Mouse (Mus musculus): Measurements from ENCODE around the gene Myt1l. TPM values are rescaled to one million over a fixed set of nuclear protein-coding genes. Genes with fewer than 3 reads are reported as not detected.

Myt1l gene
- polyA plus RNA-seq, 1 experiment from 2014 or later: 96.6 TPM

DNA sequence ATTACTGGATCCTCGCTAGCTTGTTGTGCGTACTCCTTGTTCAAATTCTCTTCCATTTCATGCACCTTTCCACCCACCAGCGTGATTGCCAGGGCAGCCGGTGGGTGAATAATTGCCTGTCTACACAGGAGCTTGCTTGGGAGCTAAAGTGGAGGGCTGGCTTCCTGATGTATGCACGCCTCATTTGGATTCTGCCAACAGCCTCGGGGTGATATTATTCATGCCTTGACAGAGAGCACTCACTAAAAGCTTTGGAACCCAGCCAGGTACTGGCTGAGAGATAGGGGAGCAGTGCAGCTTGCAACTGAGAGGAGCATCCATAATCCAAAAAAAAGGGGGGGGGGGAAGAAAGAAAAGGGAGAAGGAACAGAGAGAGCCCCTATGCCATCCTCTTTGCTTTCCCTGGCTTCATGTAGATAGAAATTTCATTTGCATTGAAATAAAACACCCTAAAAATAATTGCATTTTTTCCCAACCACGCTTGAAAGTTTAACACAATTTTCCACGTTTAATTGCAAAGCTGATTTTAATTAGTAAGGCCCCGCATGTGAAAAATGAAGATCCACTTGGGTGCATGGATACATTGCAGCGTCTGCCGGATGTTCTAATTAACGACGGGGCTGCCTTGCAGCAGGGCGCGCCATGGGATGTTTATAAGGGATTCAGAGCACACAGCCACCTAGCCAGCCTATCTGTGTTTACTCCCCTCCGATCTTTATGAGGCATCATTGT, 261.3 kb downstream of the Myt1l start:
- Histone ChIP-seq H3K4me2 (ENCODE audit: low read length) (peak overlapping the region; percentile 43), H3K36me3 (ENCODE audit: control insufficient read depth, insufficient read depth, low read length) (0 out of 2 replicates have a peak, but pooled peaks cover 5% of the 10 kb centered on the region), H3K4me1 (ENCODE audit: control insufficient read depth, insufficient read depth, low read length) (peaks cover 19% of the 10 kb centered on the region), H3K9me3 (replicated peaks; ENCODE audit: control insufficient read depth, low read length) (no peaks in the 10 kb centered on the region), H3K4me3 (ENCODE audit: low read depth, low read length) (no peak overlapping the region), H3K27ac (ENCODE audit: low read depth, low read length) (peak overlapping the region; percentile 93), H3K27me3 (replicated peaks; ENCODE audit: control insufficient read depth, insufficient read depth, low read length) (no peaks in the 10 kb centered on the region), H3K9ac (ENCODE audit: low read length) (peak overlapping the region; percentile 17; the same call in 1 of the 2 replicates)
- 4% methylated on average over 16 of the region's 16 CpGs for WGBS
- DNase-seq (ENCODE audit: low spot score) (peak; percentile 99), ATAC-seq (peak; percentile 97)

DNA sequence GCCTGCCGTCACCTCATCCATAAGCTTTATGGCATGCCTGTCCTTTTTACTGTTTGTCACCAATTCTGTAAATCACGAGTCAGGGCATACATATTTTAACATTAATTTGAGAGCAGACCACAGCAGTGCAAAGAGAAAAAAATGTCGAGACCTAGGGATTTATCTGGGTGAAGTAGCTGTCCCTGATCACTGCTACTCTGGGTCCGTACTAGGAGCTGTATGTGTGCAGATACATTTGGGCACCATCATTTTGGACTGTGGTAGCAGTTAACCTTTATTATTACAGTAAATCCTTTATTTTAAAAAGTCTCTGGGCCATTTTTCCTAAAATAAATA, 261.8 kb downstream of the Myt1l start:
- ATAC-seq: no peak
- 17% methylated on average over 4 of the region's 4 CpGs for WGBS

DNA sequence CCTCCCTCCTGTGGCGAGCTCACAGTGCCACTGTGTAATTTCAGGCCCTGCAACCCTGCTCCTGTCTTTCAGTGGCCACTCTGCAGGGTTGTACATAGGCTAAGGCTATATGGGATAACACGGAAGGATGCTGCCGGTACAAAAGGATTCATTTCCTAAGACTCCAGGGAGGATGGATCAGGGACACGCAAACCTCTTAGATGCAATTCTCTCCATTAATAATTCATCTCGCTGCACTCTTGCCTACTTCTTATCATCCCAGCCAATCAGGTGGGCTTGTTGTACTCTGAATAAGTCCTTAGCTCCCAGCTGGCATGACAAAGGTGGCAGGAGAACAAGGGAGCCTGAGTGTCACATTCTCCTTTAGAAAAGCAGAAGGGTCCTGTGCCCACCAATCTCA, 264.8 kb downstream of the Myt1l start:
- Histone ChIP-seq H3K27ac (ENCODE audit: low read depth, low read length) (0 out of 2 replicates have a peak overlapping the region, but pooled peaks have one; percentile 24), H3K9ac (ENCODE audit: low read length) (no peak overlapping the region), H3K9me3 (replicated peaks; ENCODE audit: control insufficient read depth, low read length) (no peaks in the 10 kb centered on the region), H3K4me2 (ENCODE audit: low read length) (no peak overlapping the region), H3K4me1 (ENCODE audit: control insufficient read depth, insufficient read depth, low read length) (peaks cover 19% of the 10 kb centered on the region), H3K36me3 (ENCODE audit: control insufficient read depth, insufficient read depth, low read length) (no peaks in the 10 kb centered on the region), H3K4me3 (ENCODE audit: low read depth, low read length) (no peak overlapping the region), H3K27me3 (replicated peaks; ENCODE audit: control insufficient read depth, insufficient read depth, low read length) (no peaks in the 10 kb centered on the region)
- DNase-seq (ENCODE audit: low spot score) (no peak), ATAC-seq (no peak)
- WGBS: 87% methylated on average over 5 of the region's 5 CpGs

More for the DNA sequence above, 261.8 kb downstream of the Myt1l start:
- H3K9ac ChIP-seq (ENCODE audit: low read length): peak overlapping the region; percentile 17; the same call in 1 of the 2 replicates
- H3K4me2 ChIP-seq (ENCODE audit: low read length): peak overlapping the region; percentile 43
- no peaks in the 10 kb centered on the region for H3K27me3 ChIP-seq (replicated peaks; ENCODE audit: control insufficient read depth, insufficient read depth, low read length)
- H3K9me3 ChIP-seq (replicated peaks; ENCODE audit: control insufficient read depth, low read length): no peaks in the 10 kb centered on the region
- peak overlapping the region; percentile 93 for H3K27ac ChIP-seq (ENCODE audit: low read depth, low read length)
- DNase-seq (ENCODE audit: low spot score): no peak
- H3K36me3 ChIP-seq (ENCODE audit: control insufficient read depth, insufficient read depth, low read length): no peaks in the 10 kb centered on the region
- no peak overlapping the region for H3K4me3 ChIP-seq (ENCODE audit: low read depth, low read length)
- peaks cover 19% of the 10 kb centered on the region for H3K4me1 ChIP-seq (ENCODE audit: control insufficient read depth, insufficient read depth, low read length)

GRCm38 (mm10) chr12:29795107-29795673, 267.0 kb downstream of the Myt1l start:
- Histone ChIP-seq H3K9ac (ENCODE audit: low read length) (no peak overlapping the region), H3K4me3 (ENCODE audit: low read depth, low read length) (no peak overlapping the region), H3K36me3 (ENCODE audit: control insufficient read depth, insufficient read depth, low read length) (no peaks in the 10 kb centered on the region), H3K27ac (ENCODE audit: low read depth, low read length) (no peak overlapping the region), H3K27me3 (replicated peaks; ENCODE audit: control insufficient read depth, insufficient read depth, low read length) (no peaks in the 10 kb centered on the region), H3K4me2 (ENCODE audit: low read length) (no peak overlapping the region), H3K4me1 (ENCODE audit: control insufficient read depth, insufficient read depth, low read length) (peaks cover 8% of the 10 kb centered on the region), H3K9me3 (replicated peaks; ENCODE audit: control insufficient read depth, low read length) (no peaks in the 10 kb centered on the region)
- 33% methylated on average over 5 of the region's 5 CpGs for WGBS
- DNase-seq (ENCODE audit: low spot score) (peak; percentile 62), ATAC-seq (no peak)

- Histone ChIP-seq H3K4me2 (ENCODE audit: low read length) (no peak overlapping the region), H3K27me3 (replicated peaks; ENCODE audit: control insufficient read depth, insufficient read depth, low read length) (no peaks in the 10 kb centered on the region), H3K36me3 (ENCODE audit: control insufficient read depth, insufficient read depth, low read length) (no peaks in the 10 kb centered on the region), H3K4me1 (ENCODE audit: control insufficient read depth, insufficient read depth, low read length) (peaks cover 2% of the 10 kb centered on the region; the same call in 1 of the 2 replicates), H3K4me3 (ENCODE audit: low read depth, low read length) (no peak overlapping the region), H3K9ac (ENCODE audit: low read length) (no peak overlapping the region), H3K27ac (ENCODE audit: low read depth, low read length) (no peak overlapping the region), H3K9me3 (replicated peaks; ENCODE audit: control insufficient read depth, low read length) (no peaks in the 10 kb centered on the region)
- ATAC-seq (no peak), DNase-seq (ENCODE audit: low spot score) (no peak)
- 71% methylated on average over 3 of the region's 3 CpGs for WGBS
Observed at GRCm38 (mm10) chr12:29798595-29799391, 270.6 kb downstream of the Myt1l start.

- no peak for ATAC-seq
- Histone ChIP-seq H3K4me3 (ENCODE audit: low read depth, low read length) (no peak overlapping the region), H3K27me3 (replicated peaks; ENCODE audit: control insufficient read depth, insufficient read depth, low read length) (no peaks in the 10 kb centered on the region), H3K9me3 (replicated peaks; ENCODE audit: control insufficient read depth, low read length) (no peaks in the 10 kb centered on the region), H3K36me3 (ENCODE audit: control insufficient read depth, insufficient read depth, low read length) (no peaks in the 10 kb centered on the region), H3K9ac (ENCODE audit: low read length) (no peak overlapping the region), H3K27ac (ENCODE audit: low read depth, low read length) (no peak overlapping the region), H3K4me1 (ENCODE audit: control insufficient read depth, insufficient read depth, low read length) (peaks cover 7% of the 10 kb centered on the region; the same call in 1 of the 2 replicates), H3K4me2 (ENCODE audit: low read length) (no peak overlapping the region)
- 85% methylated on average over 1 of the region's 1 CpGs for WGBS
- no peak for DNase-seq (ENCODE audit: low spot score)
Observed at GRCm38 (mm10) chr12:29806415-29806814, 278.2 kb downstream of the Myt1l start.

DNA sequence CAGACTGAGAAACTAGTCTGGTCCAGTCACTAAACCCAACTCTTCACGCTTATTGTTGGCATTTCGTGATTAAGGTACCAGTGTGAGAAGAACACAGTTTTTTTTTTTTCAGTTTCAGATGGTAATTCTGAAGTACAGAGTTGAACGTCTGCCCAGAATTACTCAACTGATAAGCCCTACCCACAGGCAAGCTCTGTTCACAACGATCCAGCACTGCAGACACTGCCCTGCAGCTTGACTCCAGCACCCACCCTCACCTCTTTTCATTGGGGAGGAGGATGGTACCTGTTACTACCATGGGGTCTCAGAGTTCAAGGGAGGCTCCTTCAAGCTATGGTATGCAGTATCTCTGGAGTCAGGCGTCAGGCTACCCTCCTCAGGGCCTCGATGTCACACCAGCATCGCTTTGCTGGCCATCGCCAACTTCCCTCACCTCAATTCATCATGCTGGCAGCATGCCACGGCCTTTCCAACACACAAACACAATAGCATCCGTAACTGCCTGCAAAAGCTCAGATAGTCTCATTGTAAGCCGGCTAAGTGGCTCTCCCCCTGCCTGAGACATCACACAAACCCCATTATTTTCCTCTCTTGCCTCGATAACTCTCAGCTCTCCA, 281.5 kb downstream of the Myt1l start:
- Histone ChIP-seq H3K4me3 (ENCODE audit: low read depth, low read length) (no peak overlapping the region), H3K9ac (ENCODE audit: low read length) (no peak overlapping the region), H3K27me3 (replicated peaks; ENCODE audit: control insufficient read depth, insufficient read depth, low read length) (no peaks in the 10 kb centered on the region), H3K4me2 (ENCODE audit: low read length) (no peak overlapping the region), H3K36me3 (ENCODE audit: control insufficient read depth, insufficient read depth, low read length) (peaks cover 10% of the 10 kb centered on the region; the same call in 1 of the 2 replicates), H3K4me1 (ENCODE audit: control insufficient read depth, insufficient read depth, low read length) (peaks cover 7% of the 10 kb centered on the region; the same call in 1 of the 2 replicates), H3K9me3 (replicated peaks; ENCODE audit: control insufficient read depth, low read length) (no peaks in the 10 kb centered on the region), H3K27ac (ENCODE audit: low read depth, low read length) (peak overlapping the region; percentile 35)
- DNase-seq (ENCODE audit: low spot score) (peak; percentile 61), ATAC-seq (peak; percentile 37; the same call in 1 of the 2 replicates)
- WGBS: 13% methylated on average over 12 of the region's 12 CpGs

DNA sequence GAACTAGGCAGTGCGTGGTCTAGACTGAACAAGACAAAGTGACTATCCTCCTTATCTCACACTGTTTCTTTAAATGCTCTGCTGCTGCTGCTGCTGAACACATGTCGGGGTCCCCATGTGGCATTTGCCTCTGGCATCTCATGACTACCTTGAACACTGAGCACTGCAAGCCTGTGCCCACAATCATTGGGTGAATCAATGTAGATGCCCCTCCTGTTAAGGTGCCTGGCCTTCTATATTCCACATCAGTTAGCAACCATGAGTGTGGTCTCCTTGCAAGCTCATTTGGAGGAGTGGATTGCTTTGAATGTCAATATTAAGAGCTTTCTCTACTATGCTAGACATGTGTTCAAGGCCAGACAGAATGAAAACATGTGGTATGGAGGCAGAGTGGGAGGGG, 287.3 kb downstream of the Myt1l start:
- Histone ChIP-seq H3K36me3 (ENCODE audit: control insufficient read depth, insufficient read depth, low read length) (peaks cover 19% of the 10 kb centered on the region), H3K4me3 (ENCODE audit: low read depth, low read length) (no peak overlapping the region), H3K9ac (ENCODE audit: low read length) (no peak overlapping the region), H3K4me2 (ENCODE audit: low read length) (no peak overlapping the region), H3K9me3 (replicated peaks; ENCODE audit: control insufficient read depth, low read length) (no peaks in the 10 kb centered on the region), H3K4me1 (ENCODE audit: control insufficient read depth, insufficient read depth, low read length) (peaks cover 5% of the 10 kb centered on the region; the same call in 1 of the 2 replicates), H3K27ac (ENCODE audit: low read depth, low read length) (no peak overlapping the region; the same call in 1 of the 2 replicates), H3K27me3 (replicated peaks; ENCODE audit: control insufficient read depth, insufficient read depth, low read length) (no peaks in the 10 kb centered on the region)
- 77% methylated on average over 2 of the region's 2 CpGs for WGBS
- DNase-seq (ENCODE audit: low spot score) (no peak), ATAC-seq (no peak)

All from forebrain, embryonic 14.5 days (tissue).